Mouse (Mus musculus): Measurements from ENCODE around the gene Camsap1.

GRCm38 (mm10) chr2:25918408-25918807, 64.7 kb downstream of the Camsap1 start:
- TF ChIP-seq CTCF (IDR thresholded peaks at IDR 0.05; ENCODE audit: extremely low read depth, insufficient read length, insufficient replicate concordance, low read depth, low read length) (no peak), POLR2A (IDR thresholded peaks at IDR 0.05; ENCODE audit: low read depth, low read length) (no peak)

All from small intestine, adult 2 months (tissue).